Mouse (Mus musculus): ENCODE results near the gene Atp2a3.

GRCm38 (mm10) chr11:72945875-72946559 is 15.0 kb upstream of the Atp2a3 start:
- TF ChIP-seq CTCF (IDR thresholded peaks at IDR 0.05; ENCODE audit: borderline replicate concordance, extremely low read depth, insufficient read depth, insufficient read length) = no peak
- no peak for TF ChIP-seq POLR2A (IDR thresholded peaks at IDR 0.05; ENCODE audit: borderline replicate concordance, extremely low read depth, insufficient read depth, insufficient read length, poor library complexity, severe bottlenecking)
